Mouse (Mus musculus): ENCODE measurements around the gene Pcnx4.
"Not testable (repeated sequence)": the region's sequence is repeated elsewhere in the genome, so short reads cannot be mapped to it uniquely, and the experiment has no call there.

Pcnx4 gene

DNA sequence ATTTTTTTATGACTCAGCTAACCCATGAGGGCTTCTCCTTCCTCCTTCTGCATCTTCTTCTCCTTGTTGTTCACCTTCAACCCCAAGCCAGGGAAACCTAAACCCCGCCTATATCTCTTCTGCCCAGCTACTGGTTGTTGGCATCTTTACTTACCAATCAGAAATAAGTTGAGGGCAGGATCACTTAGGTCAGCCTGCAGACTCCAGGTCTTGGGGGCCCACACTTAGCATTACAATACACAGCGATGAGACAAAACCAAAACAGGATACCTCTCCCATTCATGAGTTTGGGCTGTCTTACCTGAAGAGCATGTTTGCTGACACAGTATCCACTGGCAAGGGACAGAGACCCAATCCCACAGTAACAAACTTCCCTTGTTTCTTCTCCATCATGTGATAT, 57.8 kb downstream of the Pcnx4 start:
- DNase-seq (ENCODE audit: low read depth, low spot score) = no peak

DNA sequence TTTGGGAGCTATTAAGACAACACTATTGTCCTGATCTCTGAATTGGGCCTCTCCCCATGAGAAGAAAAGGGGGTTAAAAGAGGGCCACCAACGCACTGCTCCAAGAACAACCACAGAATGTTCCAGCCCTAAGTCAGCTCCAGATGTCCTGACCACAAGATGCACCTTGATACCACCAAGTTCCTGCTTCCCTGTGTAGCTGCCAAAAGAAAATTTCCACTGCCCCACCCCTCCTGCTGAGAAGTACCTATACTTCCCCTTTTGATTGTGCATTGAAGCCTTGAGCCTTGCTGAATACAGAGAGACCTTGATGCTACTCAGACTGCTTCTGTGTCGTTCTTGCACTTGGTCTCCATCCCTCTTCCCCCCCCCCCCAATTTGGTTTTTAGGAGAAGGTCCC, 62.5 kb downstream of the Pcnx4 start:
- not testable (repeated sequence) for DNase-seq (ENCODE audit: low read depth, low spot score)

DNA sequence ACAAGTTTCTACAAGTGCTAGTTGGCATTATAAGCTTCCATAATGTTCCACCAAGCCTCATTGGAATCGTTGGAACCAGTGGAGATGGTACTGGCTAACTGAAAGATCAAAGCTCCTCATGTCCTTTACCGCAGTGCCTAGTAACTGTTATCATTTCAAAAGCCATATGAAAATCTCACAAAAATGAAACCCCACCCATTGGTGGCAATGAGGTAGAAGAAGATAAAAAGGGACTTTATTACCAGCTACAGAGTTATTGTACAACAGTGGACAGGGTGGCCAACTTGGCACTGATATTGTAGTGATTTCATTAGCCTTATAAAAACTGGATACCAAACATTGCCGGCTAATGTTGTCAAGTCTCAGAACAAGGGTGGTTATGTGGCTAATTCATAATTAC, 75.9 kb downstream of the Pcnx4 start:
- DNase-seq (ENCODE audit: low read depth, low spot score) = no peak

DNA sequence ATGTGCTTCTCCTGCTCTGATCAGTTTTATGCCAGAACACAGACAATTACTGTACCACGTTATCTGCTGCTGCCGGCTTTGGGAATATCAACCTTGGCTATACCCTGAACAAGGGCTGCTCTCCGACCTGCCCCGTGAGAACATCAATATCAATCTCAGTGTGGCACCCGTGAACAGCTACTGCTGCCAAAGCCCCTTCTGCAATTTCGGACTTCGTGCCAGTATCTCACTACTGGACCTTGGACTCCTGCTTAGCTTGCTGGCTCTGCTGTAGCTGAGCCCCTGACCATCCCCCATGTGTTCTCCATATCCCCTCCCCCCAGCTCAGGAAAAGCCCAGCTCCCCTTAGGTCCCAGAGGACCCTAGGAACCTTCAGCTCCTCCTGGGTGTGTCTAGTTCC, 84.7 kb downstream of the Pcnx4 start:
- no peak for DNase-seq (ENCODE audit: low read depth, low spot score)

DNA sequence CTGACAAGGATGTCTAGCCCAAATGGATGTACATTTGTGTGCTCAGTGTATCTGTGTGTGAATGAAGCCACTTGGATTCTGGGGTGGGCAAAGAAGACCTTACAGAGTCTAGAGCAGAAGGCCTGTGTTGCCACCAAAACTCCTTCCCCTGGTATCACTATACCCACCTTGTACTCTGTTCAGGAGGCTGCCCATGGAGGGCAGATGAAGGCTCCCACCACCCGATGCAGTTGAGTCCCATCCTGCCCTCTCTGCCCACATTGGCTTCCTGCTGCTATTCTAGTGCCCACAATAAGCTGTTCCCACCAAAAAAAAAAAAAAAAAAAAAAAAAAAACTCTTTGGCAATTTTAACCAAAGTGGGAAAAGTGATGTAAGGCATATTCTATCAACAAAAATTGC, 85.3 kb downstream of the Pcnx4 start:
- DNase-seq (ENCODE audit: low read depth, low spot score) = no peak

DNA sequence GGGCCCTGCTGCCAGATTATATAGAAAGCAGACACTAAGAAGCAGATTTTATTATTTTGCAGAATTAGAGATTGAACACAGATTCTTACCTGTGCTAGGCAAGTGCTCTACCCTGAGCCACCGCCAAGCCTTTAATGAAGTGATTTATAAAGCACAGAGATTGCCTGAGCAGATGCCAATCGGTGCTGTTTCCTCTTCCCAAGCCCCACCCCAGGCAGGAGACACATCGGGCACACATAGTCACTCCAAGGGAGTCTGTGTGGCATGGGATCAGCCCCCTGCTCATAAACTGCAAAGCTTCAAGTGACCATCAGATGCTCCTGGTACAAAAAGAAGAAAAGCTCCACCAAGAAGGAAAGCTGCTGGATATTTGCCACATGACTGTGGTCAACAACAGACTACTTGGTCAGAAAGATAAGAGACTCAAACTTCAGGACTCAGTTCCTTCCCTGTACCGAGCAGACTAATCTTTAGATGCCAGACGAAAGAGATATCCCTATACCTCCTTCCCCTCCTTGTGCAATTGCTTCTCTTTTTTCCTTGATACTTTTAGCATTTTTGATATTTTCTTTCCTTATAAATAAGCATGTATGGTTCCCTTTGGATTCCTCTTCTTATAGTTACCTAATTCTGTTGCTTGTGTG, 86.8 kb downstream of the Pcnx4 start:
- DNase-seq (ENCODE audit: low read depth, low spot score) = no peak

DNA sequence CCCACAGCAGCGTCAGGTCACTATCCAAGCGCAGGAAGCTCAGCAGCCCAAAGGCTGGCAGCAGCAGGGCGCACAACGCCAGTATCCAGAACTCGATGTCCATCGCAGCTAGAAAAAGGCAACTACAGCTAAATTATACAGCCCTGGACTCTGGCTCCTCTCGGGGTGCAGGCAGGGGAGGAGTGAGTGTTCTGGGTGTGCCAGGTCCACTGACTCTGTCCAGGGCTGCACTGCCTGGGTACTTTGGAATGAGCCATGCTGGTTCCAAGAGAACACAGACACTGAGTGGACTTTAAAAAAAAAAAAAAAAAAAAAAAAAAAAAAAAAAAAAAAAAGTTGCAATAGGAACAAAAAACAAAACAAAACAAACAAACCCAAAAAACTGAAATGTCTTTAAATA, 92.6 kb downstream of the Pcnx4 start:
- no peak for DNase-seq (ENCODE audit: low read depth, low spot score)

Data from embryo, embryonic 11.5 days (tissue).